Mouse (Mus musculus): Measurements from ENCODE around the gene Bmpr2.
A peak's percentile ranks its signal among the peaks of the same experiment; 100 is the strongest.

Gene Bmpr2

GRCm38 (mm10) chr1:59901082-59901876 is 138.1 kb downstream of the Bmpr2 start:
- no peak for DNase-seq

GRCm38 (mm10) chr1:59902634-59903033 is 139.4 kb downstream of the Bmpr2 start:
- DNase-seq = peak; percentile 78

- no peak for DNase-seq
Measured at GRCm38 (mm10) chr1:59904630-59905295, 141.6 kb downstream of the Bmpr2 start.

GRCm38 (mm10) chr1:59905916-59906315 is 142.7 kb downstream of the Bmpr2 start:
- peak; percentile 63 for DNase-seq

- DNase-seq = no peak
Measured at GRCm38 (mm10) chr1:59906819-59907521, 143.8 kb downstream of the Bmpr2 start.

- DNase-seq = peak; percentile 45
Measured at GRCm38 (mm10) chr1:59907700-59908099, 144.5 kb downstream of the Bmpr2 start.

GRCm38 (mm10) chr1:59910941-59911340 is 147.7 kb downstream of the Bmpr2 start:
- DNase-seq = no peak

- DNase-seq = peak; percentile 98
Measured at GRCm38 (mm10) chr1:59912413-59913157, 149.4 kb downstream of the Bmpr2 start, which contains the start of gene Fam117b. TSS of gene Fam117b (plus strand) at chr1:59913006.

- DNase-seq = no peak
Measured at GRCm38 (mm10) chr1:59913195-59913868, 150.1 kb downstream of the Bmpr2 start.

GRCm38 (mm10) chr1:59913869-59914225 is 150.6 kb downstream of the Bmpr2 start:
- peak; percentile 47 for DNase-seq

GRCm38 (mm10) chr1:59914799-59915198 is 151.6 kb downstream of the Bmpr2 start:
- DNase-seq = no peak

GRCm38 (mm10) chr1:59915843-59916610 is 152.8 kb downstream of the Bmpr2 start:
- DNase-seq = peak; percentile 30

- no peak for DNase-seq
Measured at GRCm38 (mm10) chr1:59917401-59917800, 154.2 kb downstream of the Bmpr2 start.

GRCm38 (mm10) chr1:59918075-59918474 is 154.9 kb downstream of the Bmpr2 start:
- no peak for DNase-seq

- peak; percentile 34 for DNase-seq
Measured at GRCm38 (mm10) chr1:59923201-59923600, 160.0 kb downstream of the Bmpr2 start.

- DNase-seq = no peak
Measured at GRCm38 (mm10) chr1:59923673-59924072, 160.5 kb downstream of the Bmpr2 start.

GRCm38 (mm10) chr1:59924411-59924810 is 161.2 kb downstream of the Bmpr2 start:
- DNase-seq = no peak

- DNase-seq = no peak
Measured at GRCm38 (mm10) chr1:59926021-59926672, 162.9 kb downstream of the Bmpr2 start.

GRCm38 (mm10) chr1:59927131-59927680 is 164.0 kb downstream of the Bmpr2 start:
- DNase-seq = no peak
